Mouse (Mus musculus) forebrain, embryonic 15.5 days (tissue): Measurements from ENCODE around the gene Mmp28. TPM values are rescaled to one million over a fixed set of nuclear protein-coding genes. Genes with fewer than 3 reads are reported as not detected.

Experiments used
- ATAC-seq: fragments of 200-750 bp; cut with Nextera tagmentation; replicated peaks from 2 replicates; pipeline ENCODE4 v1.8.0; 2017; ENCODE audit warnings: mild to moderate bottlenecking, moderate TSS enrichment, moderate library complexity
- H3K27ac ChIP-seq: fragments of 300-500 bp; sonication (generic); replicated peaks from 2 replicates; pipeline ENCODE4 v1.5.1; 2015; ENCODE audit warnings: mild to moderate bottlenecking, inconsistent platforms
- H3K27me3 ChIP-seq: fragments of 300-500 bp; sonication (generic); 2 replicates; pipeline ENCODE4 v1.6.1; 2015; ENCODE audit warnings: inconsistent platforms
- H3K36me3 ChIP-seq: fragments of 300-500 bp; sonication (generic); 2 replicates; pipeline ENCODE4 v1.6.1; 2015; ENCODE audit warnings: mild to moderate bottlenecking, inconsistent platforms
- H3K4me1 ChIP-seq: fragments of 300-500 bp; sonication (generic); 2 replicates; pipeline ENCODE4 v1.6.1; 2015; ENCODE audit warnings: inconsistent platforms
- H3K4me2 ChIP-seq: fragments of 300-500 bp; sonication (generic); replicated peaks from 2 replicates; pipeline ENCODE4 v1.6.1; 2015; ENCODE audit warnings: mild to moderate bottlenecking, inconsistent platforms
- H3K4me3 ChIP-seq: fragments of 300-500 bp; sonication (generic); 2 replicates; pipeline ENCODE4 v1.5.1; 2015; ENCODE audit warnings: mild to moderate bottlenecking, inconsistent platforms
- H3K9ac ChIP-seq: fragments of 300-500 bp; sonication (generic); replicated peaks from 2 replicates; pipeline ENCODE4 v1.6.1; 2015; ENCODE audit warnings: mild to moderate bottlenecking, inconsistent platforms
- H3K9me3 ChIP-seq: fragments of 300-500 bp; sonication (generic); 2 replicates; pipeline ENCODE4 v1.6.1; 2016; ENCODE audit warnings: inconsistent platforms
- WGBS: fragments of 180-500 bp; shearing (Covaris S2); methylation state at CpG from one replicate; pipeline ENCODE4 v1.1.7; 2015; ENCODE audit warnings: mixed read lengths; 5-methylcytosine and 5-hydroxymethylcytosine counted together
- polyA plus RNA-seq: library from polyadenylated mRNA; unstranded; fragments of >200 nt; fragmentation: Nextera tagmentation; extraction: Ambion mirVana; gene quantifications from 2 replicates; pipeline ENCODE4 v1.2.1, GENCODE M21; 2015

Mmp28 gene
- polyA plus RNA-seq, 1 experiment from 2014 or later: 2.7 TPM

DNA sequence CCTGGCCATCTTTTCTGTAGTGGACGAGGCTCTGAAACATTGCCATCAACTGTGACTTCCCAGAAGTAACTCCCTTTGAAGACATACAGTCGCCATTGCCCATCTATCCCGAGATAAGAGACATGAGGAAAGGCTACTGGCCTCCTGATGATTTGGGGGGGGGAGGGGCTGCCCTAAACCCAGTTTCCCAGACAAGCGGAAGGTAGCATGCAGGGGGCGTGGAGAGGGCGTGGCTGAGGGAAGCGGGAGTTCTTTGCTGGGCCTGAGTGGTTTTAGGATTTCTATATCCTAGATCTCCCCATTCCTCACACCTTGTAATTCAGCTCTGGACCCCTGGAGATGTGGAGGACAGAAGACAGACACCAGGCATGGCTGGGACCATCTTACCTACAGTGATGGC, 19.0 kb downstream of the Mmp28 start:
- no peak overlapping the region for H3K9ac ChIP-seq
- H3K27me3 ChIP-seq: peaks cover 45% of the 10 kb centered on the region
- ATAC-seq: no peak
- no peaks in the 10 kb centered on the region for H3K36me3 ChIP-seq
- H3K4me3 ChIP-seq: no peak overlapping the region
- H3K27ac ChIP-seq: no peak overlapping the region
- H3K9me3 ChIP-seq: no peaks in the 10 kb centered on the region
- H3K4me2 ChIP-seq: no peak overlapping the region
- H3K4me1 ChIP-seq: peaks cover 19% of the 10 kb centered on the region
- 9% methylated on average over 7 of the region's 7 CpGs for WGBS

DNA sequence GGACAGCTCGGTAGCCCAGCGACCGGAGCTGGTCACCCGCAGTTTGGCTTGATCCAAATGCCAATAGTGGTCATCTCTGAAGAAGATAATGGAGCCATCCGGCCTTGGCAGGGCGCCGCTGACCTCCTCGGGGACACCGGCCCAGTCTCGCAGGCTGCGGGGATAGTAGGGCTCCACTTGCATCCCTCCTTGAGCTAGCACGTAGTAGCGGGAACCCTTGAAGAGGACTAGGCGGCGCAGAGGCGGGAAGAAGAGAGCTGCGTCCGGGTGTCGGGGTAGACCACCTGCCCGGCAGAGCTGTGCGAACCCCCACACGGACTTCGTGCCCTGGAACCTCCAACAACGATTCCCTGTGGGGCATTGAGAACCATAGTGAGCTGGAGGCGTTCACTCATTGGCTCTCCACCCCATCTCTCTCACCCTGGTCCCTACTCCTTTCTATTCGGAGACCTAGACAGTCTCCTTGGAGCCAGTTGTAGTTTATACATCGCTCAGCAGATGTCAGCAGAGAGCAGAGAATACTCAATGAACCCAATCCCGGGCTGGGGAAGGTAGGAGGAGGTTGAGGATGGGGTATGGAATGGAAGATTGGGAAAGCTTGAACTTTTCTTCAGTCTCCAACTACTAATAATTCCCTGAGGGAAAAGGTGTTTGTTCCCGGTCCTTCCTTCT, 20.1 kb downstream of the Mmp28 start:
- no peaks in the 10 kb centered on the region for H3K36me3 ChIP-seq
- peak overlapping the region; percentile 45 for H3K4me2 ChIP-seq
- no peak overlapping the region for H3K27ac ChIP-seq
- H3K4me1 ChIP-seq: peaks cover 13% of the 10 kb centered on the region
- H3K9me3 ChIP-seq: no peaks in the 10 kb centered on the region
- H3K9ac ChIP-seq: peak overlapping the region; percentile 29; the same call in 1 of the 2 replicates
- 12% methylated on average over 29 of the region's 29 CpGs for WGBS
- H3K27me3 ChIP-seq: peaks cover 45% of the 10 kb centered on the region
- ATAC-seq: peak; percentile 31
- peak overlapping the region; percentile 24 for H3K4me3 ChIP-seq

DNA sequence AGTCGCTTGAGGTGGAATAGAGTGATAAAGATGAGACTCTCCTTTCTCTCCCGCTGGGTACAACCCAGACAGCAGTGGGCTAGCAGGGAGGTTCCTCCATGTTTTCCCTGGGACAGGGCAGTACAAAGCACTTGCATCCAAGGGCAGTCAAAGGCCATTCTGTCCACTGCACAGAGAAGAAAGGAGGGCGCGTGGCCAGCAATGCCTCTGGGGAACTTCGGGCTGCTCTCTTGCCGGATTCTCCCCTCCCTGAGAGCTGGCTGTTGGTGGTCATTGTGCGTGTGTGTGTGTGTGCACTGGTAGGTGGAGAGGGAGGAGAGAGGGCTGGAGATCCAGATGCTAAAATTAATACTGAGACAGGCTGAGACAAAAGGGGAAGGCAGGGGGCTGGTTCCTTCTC, 21.6 kb downstream of the Mmp28 start:
- Histone ChIP-seq H3K4me2 (peak overlapping the region; percentile 80; the same call in 1 of the 2 replicates), H3K9ac (no peak overlapping the region), H3K36me3 (no peaks in the 10 kb centered on the region), H3K27me3 (peaks cover 45% of the 10 kb centered on the region), H3K9me3 (no peaks in the 10 kb centered on the region), H3K4me1 (peaks cover 13% of the 10 kb centered on the region), H3K27ac (no peak overlapping the region), H3K4me3 (peak overlapping the region; percentile 73; the same call in 1 of the 2 replicates)
- WGBS: 43% methylated on average over 7 of the region's 7 CpGs
- no peak for ATAC-seq

DNA sequence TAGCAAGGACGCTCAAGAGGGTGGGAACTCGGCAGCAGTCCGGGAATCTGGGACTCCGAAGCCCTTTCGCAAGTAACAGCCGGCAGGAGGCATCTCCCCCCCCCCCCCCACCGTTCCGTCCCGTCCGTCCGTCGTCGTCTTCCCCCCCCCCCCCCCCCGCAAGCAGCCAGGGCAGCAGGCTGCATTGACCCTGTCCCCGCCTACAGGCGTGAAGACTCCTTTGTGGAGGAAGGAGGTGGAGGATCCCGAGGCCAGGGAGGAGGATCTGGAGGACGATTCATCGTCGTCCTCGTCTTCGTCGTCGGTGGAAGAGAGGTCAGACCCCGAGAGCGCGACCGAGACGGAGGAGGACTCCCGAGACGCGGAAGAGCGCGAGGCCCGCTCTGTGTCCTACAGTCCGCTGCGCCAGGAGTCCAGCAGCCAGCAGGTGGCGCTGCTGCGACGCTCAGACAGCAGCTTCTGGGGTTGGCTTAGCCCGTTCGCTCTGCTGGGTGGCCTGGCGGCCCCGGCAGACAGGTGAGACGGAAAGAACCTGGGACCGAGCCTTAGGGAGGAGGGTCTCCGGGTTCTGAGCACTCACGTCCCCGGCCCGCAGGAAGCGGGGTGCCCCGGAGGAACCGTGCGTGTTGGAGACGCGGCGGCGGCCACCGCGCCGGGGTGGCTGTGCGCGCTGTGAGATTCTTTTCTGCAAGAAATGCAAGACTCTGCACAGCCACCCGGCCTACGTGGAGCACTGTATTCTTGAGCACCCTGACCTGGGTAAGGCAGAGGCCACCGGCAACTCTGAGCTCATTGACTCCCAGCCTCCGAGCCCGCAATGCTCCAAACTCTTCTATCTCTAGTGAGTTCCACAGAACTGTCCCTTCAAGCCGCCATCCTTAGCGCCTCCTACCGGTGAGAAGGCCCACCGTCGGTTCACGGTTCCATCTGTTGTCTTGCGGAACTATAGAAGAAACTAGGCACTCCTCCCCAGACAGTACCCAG, 22.5 kb downstream of the Mmp28 start:
- under 1% methylated on average over 66 of the region's 75 CpGs for WGBS
- peaks cover 43% of the 10 kb centered on the region for H3K27me3 ChIP-seq

DNA sequence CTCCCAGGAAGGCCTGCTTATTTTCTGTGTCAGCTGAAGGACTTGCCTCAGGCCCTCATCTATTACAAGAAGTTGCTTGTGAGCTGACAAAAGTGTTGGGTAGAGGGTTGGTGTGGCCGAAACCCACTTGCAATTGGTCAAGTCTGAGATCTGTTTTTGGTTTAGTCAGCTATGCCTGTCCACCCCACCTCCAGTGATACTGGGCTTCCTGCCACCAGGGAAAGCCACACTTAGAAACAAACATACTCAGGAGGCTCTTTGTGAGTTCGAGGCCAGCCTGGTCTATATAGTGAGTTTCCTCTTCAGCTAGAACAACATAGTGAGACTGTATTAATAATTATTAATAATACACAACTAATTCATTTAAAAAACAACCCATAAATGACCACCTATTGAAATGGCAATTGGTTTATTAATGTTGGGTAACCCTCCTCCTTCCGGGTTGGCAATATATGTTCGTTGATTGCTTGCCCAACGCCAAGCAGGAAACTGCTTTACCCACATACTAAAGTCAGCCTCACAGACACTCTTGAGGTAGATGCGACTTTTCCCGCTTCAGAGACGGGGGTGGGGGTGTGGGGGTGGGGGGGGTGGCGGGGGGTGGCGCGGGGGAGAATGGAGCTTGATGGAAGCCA, 23.3 kb downstream of the Mmp28 start:
- Histone ChIP-seq H3K4me2 (peak overlapping the region; percentile 80), H3K27ac (no peak overlapping the region), H3K9me3 (no peaks in the 10 kb centered on the region), H3K9ac (peak overlapping the region; percentile 67; the same call in 1 of the 2 replicates), H3K36me3 (no peaks in the 10 kb centered on the region), H3K4me1 (peaks cover 9% of the 10 kb centered on the region), H3K4me3 (peak overlapping the region; percentile 73), H3K27me3 (peaks cover 35% of the 10 kb centered on the region)
- ATAC-seq: no peak
- WGBS: 33% methylated on average over 11 of the region's 11 CpGs

More for the DNA sequence above, 22.5 kb downstream of the Mmp28 start:
- Histone ChIP-seq H3K4me2 (peak overlapping the region; percentile 80), H3K9ac (peak overlapping the region; percentile 67), H3K4me3 (peak overlapping the region; percentile 73), H3K4me1 (peaks cover 13% of the 10 kb centered on the region), H3K27ac (no peak overlapping the region), H3K9me3 (no peaks in the 10 kb centered on the region), H3K36me3 (no peaks in the 10 kb centered on the region)
- ATAC-seq: peak; percentile 94

DNA sequence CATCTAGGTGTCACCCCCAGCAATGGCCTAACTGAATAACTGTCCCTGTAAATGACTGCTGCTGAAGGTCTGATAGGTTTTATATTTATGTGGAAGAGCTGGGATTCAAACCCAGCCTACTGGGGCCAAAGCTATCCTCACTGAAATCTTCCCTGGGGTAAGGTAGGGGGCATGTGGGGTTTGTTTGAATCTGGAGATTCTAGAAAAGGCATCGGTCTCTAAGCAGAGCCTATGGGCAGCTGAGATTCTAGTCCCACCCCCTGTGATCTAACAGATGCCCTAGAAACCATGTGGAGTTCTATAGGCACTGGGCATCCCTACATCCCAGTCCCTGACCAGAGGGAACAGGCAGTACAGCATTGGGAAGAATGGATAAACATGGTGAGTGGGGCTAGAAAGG, 25.5 kb downstream of the Mmp28 start, which contains the start of gene 1700020L24Rik:
Gene 1700020L24Rik, plus strand, starts transcription at position 301 of the 400 bp plus-strand sequence.
- Histone ChIP-seq H3K4me1 (no peaks in the 10 kb centered on the region), H3K9me3 (no peaks in the 10 kb centered on the region), H3K9ac (no peak within 1 kb of the TSS), H3K4me3 (no peak within 1 kb of the TSS), H3K27ac (no peak within 1 kb of the TSS), H3K27me3 (peaks cover 13% of the 10 kb centered on the region), H3K4me2 (no peak within 1 kb of the TSS), H3K36me3 (no peaks in the 10 kb centered on the region)
- no peak for ATAC-seq
- WGBS: 66% methylated on average over 1 of the region's 1 CpGs

DNA sequence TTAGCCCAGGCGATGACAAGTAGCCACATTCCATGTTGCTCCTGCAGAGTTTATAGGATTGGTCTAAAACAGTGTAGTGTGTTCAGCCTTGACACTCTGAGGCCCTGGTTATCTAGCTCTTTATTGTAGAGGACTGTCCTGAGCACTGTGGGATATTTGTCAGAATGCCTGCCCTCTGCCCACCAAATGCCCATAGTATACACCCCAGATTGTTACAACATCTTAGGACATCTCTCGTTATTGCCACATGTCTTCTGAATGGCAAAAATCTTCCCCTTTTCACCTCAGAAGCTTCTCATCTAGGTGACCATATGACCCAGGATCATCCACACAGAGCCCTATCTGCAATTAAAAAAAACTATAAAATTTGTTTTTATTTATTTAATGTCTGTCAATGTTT, 30.3 kb downstream of the Mmp28 start:
- Histone ChIP-seq H3K9me3 (no peaks in the 10 kb centered on the region), H3K4me3 (no peak overlapping the region), H3K27ac (no peak overlapping the region), H3K9ac (no peak overlapping the region), H3K27me3 (peaks cover 12% of the 10 kb centered on the region; the same call in 1 of the 2 replicates), H3K4me2 (no peak overlapping the region), H3K4me1 (no peaks in the 10 kb centered on the region), H3K36me3 (no peaks in the 10 kb centered on the region)
- 81% methylated on average over 2 of the region's 2 CpGs for WGBS
- no peak for ATAC-seq

DNA sequence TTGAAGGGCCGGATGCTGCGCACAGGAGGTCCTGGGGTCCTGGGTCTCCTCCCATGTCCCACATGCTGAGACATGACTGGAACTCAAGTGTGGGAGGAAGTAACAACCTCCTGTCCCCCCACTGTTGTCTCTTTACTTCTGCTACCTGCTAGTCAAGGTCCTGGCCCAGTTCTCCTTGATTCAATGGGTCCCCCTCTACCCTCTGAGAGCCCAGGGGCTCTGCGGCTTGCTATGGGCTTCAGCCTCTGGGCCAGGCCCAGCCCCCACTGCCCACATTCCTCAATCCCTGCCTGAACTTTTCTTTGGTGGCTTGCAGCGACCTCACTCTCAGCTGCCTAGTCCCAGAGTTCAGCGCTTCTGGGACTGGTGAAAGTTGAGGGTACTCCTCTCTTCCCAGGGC, 33.5 kb downstream of the Mmp28 start, which contains the start of gene Gas2l2:
Gene Gas2l2, minus strand, starts transcription at position 101 of the 400 bp plus-strand sequence.
- H3K4me1 ChIP-seq: no peaks in the 10 kb centered on the region
- 65% methylated on average over 5 of the region's 5 CpGs for WGBS
- no peak within 1 kb of the TSS for H3K4me3 ChIP-seq
- H3K4me2 ChIP-seq: no peak within 1 kb of the TSS
- ATAC-seq: no peak
- H3K27ac ChIP-seq: no peak within 1 kb of the TSS
- H3K27me3 ChIP-seq: peaks cover 12% of the 10 kb centered on the region; the same call in 1 of the 2 replicates
- no peak within 1 kb of the TSS for H3K9ac ChIP-seq
- no peaks in the 10 kb centered on the region for H3K36me3 ChIP-seq
- no peaks in the 10 kb centered on the region for H3K9me3 ChIP-seq

DNA sequence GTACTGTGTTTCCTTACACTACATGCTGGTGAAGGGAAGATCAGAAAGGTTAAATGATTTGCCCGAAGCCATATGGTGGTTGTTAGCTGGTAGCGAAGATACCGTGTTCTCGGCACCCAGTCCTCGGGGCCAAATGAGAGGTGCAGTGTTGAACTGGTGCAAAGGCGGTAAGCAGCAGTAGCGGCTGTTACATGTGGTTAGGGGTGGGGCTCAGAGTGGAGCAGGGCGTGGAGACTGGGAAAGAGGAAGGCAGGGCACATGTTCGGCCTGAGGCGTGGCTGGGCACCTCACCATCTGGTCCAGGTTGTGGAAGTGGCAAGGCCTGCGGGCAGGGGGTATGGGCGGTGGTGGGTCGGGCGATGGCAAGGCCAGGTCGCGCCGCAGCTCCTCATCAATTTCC, 35.9 kb downstream of the Mmp28 start:
- no peak for ATAC-seq
- no peaks in the 10 kb centered on the region for H3K4me1 ChIP-seq
- no peak overlapping the region for H3K9ac ChIP-seq
- H3K4me3 ChIP-seq: no peak overlapping the region
- peaks cover 17% of the 10 kb centered on the region; the same call in 1 of the 2 replicates for H3K27me3 ChIP-seq
- H3K27ac ChIP-seq: no peak overlapping the region
- 46% methylated on average over 17 of the region's 17 CpGs for WGBS
- no peaks in the 10 kb centered on the region for H3K9me3 ChIP-seq
- H3K4me2 ChIP-seq: 0 out of 2 replicates have a peak overlapping the region, but pooled peaks have one; percentile 5
- no peaks in the 10 kb centered on the region for H3K36me3 ChIP-seq

DNA sequence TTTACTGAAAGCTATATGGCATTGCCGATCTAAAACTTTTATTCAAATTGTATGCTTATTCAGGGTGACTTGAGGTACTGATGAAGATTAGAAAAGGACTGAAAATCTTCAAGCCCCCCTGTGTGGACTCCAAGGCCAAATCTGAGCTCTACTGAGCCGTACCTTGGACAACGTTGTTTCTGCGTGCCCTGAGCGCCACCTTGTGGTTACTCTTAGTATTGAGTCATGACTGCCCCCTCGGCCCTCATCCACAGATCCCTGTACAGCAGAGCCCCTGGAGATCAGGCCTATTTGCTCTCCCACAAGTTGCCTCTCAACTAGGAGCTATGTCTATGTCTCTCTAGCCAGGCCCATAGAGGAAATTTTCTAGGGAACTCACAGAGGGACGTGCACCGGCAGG, 38.2 kb downstream of the Mmp28 start:
- Histone ChIP-seq H3K9ac (no peak overlapping the region), H3K27ac (no peak overlapping the region), H3K9me3 (no peaks in the 10 kb centered on the region), H3K4me3 (no peak overlapping the region), H3K4me2 (no peak overlapping the region), H3K36me3 (no peaks in the 10 kb centered on the region), H3K4me1 (no peaks in the 10 kb centered on the region), H3K27me3 (peaks cover 29% of the 10 kb centered on the region)
- WGBS: 6% methylated on average over 8 of the region's 8 CpGs
- ATAC-seq: peak; percentile 76

DNA sequence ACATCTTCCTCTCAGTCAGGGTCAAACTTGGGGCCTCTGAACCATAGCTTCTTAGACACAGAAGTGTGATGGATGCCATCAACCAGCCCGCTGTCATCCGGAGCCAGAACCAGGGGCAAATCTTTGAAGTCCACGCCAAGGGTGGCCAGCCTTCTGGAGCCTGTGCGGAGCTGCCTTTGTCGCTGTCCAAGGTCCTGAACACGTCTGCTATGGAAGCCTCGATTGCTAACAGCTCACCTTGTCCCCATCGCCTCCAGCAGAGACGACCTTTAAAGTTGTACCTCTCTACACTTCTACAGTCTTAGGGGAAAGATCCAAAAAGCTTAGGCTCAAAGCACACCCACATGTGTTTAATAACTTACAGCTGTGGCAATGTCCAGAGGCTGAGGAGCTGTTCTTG, 41.6 kb downstream of the Mmp28 start:
- no peaks in the 10 kb centered on the region for H3K36me3 ChIP-seq
- no peak for ATAC-seq
- H3K4me2 ChIP-seq: no peak overlapping the region
- peaks cover 8% of the 10 kb centered on the region for H3K4me1 ChIP-seq
- no peak overlapping the region for H3K9ac ChIP-seq
- H3K27ac ChIP-seq: no peak overlapping the region
- no peak overlapping the region for H3K4me3 ChIP-seq
- H3K27me3 ChIP-seq: peaks cover 30% of the 10 kb centered on the region
- H3K9me3 ChIP-seq: no peaks in the 10 kb centered on the region
- 3% methylated on average over 9 of the region's 9 CpGs for WGBS
